Mouse (Mus musculus) T-cell, adult 2 months (primary cell): Measurements from ENCODE around the gene Psen2.

Experiments used
- DNase-seq: peaks from one replicate; pipeline ENCODE4 v3.0.0; 2022; ENCODE audit warnings: low spot score

Gene Psen2

DNA sequence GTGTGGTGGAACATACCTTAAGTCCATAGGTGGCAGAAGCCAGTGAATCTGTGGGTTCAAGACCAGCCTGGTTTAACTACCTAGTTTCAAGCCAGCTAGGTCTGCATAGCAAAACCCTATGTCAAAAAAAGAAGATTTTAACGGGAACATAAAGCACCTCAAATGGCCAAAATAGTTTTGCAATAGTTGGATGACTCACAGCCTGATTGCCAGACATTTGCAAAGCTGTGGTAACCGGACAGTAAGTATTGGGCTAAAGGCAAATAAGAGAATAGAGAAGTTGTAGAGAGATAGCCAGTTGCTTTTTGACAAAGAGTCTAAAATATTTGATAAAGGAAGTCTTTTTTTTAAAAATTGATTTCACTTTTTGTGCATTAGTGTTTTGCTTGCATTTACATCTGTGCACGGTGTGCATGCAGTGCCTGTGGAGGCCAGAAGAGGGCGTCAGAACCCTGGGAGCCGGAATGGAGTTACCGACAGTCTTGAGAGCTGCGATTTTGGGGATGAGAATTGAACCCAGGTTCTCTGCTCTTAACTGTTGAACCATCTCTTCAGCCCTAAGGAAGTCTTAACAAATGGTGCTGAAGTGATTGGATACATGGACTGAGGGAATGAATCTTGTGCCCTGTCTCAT lies at the start of gene Psen2:
Gene Psen2, minus strand, starts transcription at position 75 of the 634 bp plus-strand sequence.
- DNase-seq: peak; percentile 36

DNA sequence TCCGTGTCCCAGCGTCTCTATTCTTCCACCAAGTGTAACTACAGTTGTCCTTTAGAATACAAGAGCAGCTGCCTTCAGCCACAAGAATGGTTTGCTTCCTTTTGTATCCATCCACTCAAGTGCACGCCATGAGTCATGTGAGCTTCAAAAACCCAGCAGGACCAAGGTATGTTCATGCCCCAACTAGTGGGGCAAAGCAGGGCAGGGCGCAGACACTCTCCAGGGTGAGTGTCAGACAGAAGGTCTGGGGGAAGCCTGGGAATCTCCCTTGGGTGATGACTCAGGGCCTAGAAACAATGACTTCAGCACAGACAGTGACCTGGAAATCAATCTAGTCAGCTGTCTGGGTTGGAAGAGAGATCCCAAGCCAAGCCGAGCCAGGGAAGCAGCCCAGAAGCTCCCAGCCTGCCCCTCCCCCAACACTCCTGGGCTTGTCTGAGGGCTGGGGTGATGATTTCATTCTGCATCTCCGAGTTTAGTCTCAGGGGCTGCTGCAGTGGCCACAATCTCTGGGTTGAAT lies 49.6 kb upstream of the Psen2 start:
- DNase-seq: no peak

DNA sequence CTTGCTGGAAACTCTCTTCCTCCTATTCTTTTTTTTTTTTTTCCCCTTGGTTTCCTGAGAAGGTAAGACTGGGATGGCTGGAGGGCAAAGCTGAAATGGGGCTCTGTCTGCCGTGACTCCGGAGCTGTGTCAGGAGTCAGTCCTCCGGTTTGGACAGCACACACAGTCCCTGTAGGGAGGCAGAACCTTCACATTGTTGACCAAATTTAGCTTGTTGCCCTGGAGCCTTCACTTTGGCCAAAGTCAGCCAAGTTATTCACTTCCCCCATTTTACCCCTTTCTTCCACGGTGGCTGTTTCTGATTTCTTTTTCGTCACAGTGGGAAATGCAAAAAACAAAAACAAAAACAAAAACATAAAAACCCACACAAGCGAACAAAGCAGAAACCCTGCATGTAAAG lies 49.0 kb upstream of the Psen2 start:
- no peak for DNase-seq

DNA sequence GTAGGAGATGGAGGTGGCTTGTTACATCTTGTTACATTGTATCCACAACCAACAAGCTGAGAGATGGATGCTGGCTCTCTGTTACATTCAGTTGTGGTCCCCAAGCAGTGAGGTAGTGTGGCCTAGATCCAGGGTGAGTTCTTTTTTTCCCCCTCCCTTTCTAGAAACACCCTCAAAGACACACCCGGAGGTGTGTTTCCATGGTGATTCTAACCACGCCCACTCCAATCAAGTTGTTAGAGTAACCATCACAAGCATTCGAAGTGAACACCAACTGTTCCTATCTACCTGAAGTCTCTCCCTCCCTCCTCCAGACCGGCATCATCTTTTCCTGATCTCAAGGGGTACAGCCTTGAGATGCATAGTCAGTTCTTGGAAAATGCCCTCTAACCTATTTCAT lies 45.7 kb upstream of the Psen2 start:
- DNase-seq: no peak

DNA sequence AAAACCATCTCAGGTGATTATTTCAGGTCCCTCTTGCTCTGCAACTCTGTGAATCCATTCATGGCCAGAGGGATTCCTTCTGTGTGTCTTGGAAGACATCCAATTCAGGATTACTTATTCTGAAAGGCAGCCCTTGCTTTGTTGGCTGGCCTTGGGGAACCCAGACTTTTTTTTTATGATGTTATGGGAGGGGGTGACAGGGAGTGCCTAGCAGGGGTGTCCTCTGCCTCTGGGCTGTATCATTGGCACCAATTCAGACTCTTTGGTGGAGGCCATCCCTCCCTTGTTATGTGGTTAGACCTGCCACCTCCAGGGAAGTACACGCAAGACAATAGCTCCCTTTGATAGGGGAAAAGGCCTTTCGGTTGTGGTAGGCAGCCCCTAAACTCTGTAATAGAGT lies 44.4 kb upstream of the Psen2 start:
- peak; percentile 35 for DNase-seq

DNA sequence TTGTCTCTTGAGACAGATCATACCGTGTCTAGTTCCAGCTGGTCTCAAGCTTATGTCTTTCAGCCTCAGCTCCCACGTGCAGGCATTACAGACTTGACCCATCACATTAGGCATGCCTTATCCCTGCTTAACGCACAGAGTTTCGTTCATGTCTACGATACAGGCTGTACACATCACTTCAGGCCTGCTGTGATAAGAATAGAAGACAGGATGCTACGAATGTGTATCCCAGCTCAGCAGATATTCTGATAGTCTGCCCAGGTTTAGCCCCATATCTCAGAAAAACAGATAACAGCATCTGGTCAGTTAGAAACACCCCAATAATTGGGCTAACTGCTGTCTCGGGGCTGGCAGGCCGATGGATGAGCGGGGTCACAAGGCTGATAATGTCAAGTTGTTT lies 43.7 kb upstream of the Psen2 start:
- DNase-seq: no peak

DNA sequence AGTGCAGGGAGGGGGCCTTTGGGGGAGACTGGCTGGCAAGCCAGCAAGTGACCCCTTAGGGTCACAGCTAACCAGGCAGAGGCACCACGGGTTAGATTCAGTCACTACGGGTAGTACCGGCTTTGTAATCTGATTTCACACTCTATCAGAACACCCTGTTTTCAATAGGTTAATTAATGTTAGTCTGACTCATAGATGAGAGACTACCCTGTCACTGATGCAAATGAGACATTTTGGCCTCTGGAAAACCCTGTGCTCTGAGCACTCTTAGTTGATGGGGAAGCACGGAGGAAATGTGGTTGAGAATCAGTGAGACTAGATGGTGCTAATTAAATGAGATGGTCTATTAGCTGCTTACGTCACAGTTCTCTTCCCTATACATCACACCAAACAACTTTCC lies 40.4 kb upstream of the Psen2 start:
- DNase-seq: no peak

DNA sequence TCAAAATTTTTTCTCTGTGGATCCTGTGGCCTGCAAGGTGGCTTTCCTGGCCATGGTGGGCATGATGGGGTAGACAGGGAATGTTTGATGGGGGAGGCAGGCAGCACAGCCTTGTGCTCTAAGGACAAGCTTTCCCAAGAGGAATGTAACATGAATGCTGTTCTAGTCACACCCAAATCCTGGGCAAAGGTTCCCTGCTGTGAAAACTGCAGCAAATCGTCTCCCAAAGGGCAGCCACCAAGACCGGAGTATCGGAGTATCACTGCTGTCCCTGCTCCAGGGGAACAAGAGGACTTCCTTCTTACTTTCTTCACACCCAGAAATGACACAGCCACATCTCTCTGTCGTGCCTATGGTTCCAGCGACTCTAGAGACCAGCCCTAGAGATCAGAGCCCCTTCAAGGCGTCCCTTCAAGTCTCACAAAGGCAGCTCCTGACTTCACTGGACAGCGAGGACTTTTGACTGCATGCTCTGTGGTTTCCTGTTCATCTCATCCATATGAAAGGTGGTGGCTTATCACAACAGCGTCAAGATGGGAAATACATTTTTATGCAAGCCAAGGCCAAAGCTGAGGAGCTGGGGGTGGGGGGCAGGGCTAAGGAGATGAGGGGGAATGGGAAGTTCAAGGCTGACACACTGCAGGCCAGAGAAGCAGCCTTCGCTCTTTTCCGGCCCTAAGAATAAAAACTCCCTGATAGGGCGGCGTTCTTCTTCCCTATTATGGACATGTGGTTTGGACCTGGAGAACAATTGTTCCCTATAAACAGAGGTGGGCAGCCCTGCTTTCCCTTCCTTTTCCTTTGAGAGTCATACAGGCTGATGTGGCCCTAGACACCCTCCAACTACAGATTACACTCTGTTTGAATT lies 39.2 kb upstream of the Psen2 start:
- DNase-seq: no peak

DNA sequence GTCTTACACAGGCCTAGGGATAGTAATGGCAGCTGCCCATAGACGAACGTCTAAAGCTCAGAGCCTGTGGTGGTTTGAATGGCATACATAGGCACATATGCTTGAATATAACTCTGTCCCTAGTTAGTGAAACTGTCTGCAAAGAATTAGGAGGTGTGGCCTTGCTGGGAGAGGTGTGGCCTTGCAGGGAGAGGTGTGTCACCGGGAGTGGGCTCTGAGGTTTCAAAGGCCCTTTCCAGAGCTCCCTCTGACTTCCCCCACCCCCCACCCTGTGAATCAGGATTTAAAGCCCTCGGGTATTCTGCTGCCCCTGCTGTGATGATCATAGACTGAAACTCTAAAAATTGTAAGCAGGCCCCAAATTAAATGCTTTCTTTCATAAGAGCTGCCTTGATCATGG lies 37.8 kb upstream of the Psen2 start:
- no peak for DNase-seq

DNA sequence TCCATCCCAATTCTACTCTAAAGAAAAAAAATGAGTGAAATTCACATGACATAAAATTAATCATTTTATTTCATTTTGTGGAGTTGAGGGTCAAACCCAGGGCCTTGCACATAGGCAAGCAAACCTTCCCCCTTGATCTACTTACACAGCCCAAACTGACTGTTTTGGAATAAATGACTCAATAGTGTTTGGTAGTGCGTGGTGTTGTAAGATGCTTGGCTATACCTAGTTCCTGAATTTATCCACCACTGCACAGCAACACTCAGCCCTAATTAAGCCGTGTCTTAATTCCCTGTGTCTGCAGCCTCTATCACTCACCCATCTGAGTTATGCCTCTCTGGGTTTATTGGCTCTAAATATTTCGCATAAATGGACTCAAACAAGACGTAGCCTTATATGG lies 37.1 kb upstream of the Psen2 start:
- DNase-seq: no peak

DNA sequence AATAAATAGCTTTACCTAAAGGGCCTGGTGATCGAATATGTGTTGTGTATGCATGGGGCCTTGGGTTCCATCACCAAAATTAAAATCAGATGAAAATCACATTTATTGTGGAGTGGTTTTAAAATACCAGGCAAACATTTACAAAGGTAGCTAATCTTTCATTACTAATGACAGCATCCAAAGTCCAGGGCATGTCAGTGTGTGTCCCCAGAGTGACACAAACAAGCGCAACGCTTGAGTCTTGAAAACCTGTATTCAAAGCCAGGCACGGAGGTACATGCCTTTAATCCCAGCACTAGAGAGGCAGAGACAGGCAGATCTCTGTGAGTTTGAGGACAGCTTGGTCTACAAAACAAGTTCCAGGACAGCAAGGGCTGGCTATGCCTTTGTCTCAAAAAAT lies 36.5 kb upstream of the Psen2 start:
- DNase-seq: no peak

DNA sequence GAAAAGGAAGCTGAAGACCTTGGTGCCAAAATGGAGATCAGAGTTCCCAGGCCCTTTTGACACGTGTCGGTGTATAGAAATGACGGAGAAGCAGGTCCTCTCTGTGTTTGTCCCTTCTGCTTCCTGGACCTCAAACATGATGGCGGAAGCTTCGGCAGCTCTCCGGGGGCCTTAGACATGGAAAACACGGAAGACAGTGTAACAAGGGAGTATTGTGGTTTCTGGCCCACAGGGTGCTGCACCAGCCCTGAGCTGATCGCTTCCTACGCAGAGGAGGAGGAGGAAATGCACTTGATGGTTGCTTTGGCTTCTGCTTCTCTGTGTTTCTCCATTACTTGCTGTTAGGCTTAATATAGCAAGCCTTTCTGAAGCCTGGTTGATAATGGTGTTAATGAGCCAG lies 32.9 kb upstream of the Psen2 start:
- DNase-seq: peak; percentile 70

DNA sequence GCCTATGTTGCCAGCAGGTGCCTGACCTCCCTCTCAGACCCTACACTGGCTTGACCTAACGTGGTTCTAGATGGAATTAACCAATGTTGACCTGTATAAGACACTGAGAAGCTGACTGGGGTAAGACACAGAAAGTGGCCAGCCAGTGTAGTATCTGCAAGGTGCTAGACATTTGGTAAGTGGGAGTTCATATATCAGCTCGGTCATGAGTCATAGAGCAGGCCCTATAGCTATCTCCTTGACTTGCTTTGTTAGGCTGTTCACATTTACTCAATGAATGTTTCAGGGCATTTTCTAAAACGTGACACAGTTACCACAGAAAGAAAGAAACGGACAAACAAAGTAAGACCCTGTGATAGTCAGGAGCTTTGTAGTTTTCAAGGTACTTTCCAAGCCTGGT lies 27.1 kb upstream of the Psen2 start:
- peak; percentile 27 for DNase-seq

DNA sequence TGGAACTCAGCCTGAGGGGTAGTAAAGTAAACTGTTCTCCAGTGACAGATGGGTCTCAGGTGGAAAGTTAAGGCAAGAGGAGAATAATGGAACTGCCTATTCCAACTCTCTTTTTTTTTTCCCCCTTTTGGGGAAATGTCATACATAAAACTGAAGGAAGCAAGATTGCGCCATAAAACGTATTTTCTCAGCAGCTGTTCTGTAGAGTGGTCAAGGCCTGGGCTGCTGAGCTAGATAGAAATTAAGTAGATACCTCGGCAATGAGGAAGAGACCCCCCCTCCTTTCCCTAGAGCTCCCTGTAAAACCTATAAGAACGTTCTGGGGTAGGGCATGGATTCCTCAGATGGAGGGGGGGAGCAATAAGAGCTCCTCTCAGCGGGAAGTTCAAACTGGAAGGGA lies 26.6 kb upstream of the Psen2 start:
- no peak for DNase-seq

DNA sequence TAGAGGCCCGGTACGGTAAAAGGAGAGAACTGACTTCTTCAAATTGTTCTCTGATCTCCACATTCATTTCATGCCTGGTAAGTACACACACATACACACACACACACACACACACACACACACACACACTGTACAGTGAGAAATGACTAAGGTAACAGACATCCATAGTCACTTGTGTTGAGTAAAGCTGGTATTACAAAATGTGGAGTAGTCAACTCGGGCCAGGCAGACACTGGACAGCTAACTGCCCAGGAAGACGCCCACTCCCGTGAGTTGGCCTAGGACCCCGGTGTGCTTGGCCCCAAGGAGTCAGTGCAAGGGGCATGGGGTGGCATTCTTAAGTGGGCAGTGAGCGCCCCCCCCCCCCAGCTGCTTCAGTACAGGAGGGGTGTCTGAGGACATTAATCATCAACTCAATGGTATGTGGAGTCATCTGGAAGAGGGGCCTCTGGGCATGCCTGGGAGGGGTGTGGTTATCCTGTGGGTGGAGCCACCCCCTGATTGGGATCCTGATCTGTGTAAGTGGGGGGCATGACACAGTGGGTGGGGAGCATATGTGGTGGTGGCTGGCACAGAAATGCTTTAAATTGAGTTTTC lies 25.7 kb upstream of the Psen2 start:
- DNase-seq: no peak

DNA sequence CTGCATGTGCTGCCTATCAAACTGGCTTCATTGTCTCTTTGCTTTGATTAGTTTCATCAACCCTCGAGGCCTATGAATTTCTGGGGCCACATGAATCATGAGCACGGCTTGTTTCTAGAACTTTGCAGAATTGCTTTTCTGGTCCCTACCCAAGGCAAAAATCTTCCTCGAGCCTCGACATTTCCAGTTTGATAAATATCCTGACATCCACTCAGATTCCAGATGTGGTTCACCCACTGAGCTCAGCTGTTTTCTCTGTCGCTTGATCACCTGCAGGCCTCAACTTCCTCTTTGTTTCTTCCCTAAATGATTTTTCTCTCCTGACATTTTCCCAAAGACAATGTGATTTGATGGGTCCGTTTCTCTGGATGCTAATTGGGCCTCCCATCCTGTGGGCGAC lies 25.0 kb upstream of the Psen2 start:
- DNase-seq: no peak

DNA sequence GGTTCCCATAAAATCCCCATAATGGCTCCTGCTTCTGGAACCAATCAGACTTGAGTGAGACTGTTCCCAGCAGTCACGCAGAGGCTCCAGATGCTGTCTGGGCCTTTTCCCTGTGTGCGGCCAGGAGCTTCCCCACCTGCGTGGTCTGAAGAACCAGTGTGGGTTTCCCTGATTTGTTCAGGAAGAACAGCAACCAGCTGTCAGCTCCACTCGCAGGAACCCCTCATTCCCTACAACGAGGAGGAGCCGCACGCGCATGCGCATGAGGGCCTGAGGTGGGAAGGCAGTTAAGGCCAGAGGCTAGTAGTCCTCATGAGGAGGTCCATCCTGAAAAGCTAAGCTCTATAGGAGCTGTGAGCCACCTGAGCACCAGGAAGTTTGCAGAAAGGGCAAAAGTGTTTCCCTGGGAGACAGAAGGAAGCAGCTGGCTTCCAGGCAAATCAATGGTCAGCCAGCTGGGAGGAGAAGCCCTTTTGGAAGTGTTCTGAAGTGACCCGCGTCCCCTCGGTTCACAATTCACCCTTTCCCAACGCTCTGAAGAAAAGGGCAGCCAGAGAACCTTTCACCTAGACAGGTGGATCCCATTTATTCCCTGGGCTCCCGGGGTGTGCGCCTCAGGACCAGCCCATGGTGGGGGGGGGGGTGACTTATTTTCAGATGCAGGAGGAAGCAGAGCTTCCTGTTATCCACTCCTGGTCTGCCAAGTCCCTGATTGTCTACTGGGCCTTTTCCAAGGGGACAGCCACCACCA lies 23.0 kb upstream of the Psen2 start:
- no peak for DNase-seq

DNA sequence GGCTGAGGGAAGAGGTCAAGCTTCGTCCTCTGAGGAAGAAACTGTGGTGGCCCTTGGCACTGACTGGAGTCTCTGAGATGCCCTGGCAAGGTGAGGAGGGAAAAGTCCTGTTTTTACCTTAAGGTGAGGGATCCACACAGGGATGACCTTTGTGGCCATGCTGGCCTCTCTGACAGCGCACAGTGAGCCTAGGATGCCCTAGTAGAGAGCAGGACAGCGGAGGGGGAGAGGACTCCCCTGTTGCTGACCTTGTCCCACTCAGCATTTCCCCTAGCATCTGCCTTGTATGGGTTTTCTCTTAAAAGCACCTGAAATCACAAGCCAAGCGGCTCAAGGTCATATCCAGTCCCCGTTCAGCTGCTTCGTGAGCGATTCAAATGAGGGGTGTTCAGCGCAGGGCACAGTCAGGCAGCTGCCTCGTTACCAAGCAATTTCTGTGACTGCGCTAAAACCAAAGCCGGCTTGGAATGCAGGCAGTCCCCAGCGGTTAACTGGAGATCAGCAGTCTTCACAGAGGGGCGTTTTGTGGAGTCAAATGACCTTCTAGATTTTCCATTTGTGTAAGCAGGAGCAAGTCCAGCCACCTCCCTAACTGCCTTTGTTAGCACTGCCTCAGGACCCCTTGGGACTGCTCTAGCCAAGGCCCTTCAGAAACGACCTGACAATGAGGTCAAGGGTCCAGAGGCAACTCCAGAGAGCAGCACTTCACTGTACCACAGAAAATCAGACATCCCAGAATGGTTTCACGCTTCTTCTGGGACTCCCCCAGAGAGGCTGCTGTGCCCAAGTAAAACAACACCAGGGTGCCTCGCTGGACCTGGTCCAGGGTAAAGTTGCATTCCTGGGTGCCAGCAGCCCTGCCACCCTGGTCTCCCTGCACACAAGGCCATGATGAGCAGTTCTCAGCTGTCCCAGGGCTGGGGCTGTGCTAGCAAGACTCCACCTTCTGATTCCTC lies 20.9 kb upstream of the Psen2 start:
- DNase-seq: no peak

DNA sequence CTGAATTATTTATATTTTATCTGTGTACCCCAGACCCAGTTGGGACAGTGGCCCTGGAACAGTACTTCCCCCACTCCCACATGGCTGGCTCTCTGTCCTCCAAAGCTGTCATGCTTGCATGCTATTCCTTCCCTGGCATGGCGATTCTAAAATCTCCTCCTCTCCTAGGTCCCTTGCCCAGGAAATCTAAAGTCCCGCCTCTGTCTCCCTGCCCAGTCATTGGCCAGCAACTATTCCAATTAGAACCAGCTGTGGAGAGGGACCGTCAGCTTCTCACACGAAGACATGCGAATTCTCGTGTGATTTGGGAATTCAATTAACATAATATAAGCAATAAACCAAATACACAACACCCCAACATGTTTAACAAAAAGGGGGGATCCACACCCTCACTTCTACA lies 19.3 kb upstream of the Psen2 start:
- DNase-seq: no peak

DNA sequence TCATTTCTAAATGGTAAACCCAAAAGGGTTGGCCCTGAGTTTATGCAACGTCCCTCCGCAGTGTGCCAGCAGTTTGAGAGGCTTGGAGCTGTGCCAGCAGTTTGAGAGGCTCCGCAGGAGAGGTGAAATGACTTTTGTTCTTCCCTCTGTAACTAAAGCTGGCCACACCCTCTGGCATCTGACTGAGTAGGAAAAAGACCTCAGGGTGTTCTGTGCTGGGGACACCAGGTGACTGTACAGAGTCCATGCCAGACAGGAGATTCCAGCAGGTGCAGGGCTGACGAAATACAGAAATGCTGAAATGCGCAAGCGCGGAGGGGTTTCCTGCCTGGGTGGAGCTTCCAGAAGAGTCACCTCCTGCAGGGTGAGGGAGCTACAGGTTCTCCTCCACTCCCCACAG lies 16.4 kb upstream of the Psen2 start:
- DNase-seq: peak; percentile 85

DNA sequence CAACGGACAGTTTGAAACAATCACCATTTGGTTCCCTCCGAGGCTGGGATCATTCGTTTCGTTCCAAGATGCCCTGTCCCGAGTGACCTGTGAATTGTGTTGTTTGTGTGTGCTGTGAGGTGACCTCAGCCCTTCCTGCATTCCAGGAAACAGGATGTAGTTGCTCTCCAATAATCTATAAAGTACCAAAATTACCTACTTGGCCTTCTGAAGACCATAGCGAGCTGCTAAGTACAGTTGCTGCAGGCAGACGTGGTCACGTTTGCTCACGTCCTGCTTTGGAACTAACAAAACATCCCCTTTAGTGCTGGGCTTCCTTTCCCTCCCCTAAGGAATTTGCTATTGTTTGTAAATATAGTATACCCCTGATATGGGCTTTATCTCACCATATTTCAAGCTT lies 14.3 kb upstream of the Psen2 start:
- DNase-seq: no peak
